Mouse (Mus musculus) kidney, postnatal 25 days (tissue): ENCODE measurements around the gene Ky.

ENCODE experiments used
- DNase-seq, 2 experiments: peaks; one replicate each; pipeline ENCODE4 v3.0.0; 2021; ENCODE audit warnings: mixed read lengths in 2 of 2

Gene Ky

GRCm38 (mm10) chr9:102505700-102506585 is at the start of gene Ky:
Gene Ky, plus strand, starts transcription at chr9:102505750.
- DNase-seq: peak in 1 of 2 experiments; percentile 5

DNA sequence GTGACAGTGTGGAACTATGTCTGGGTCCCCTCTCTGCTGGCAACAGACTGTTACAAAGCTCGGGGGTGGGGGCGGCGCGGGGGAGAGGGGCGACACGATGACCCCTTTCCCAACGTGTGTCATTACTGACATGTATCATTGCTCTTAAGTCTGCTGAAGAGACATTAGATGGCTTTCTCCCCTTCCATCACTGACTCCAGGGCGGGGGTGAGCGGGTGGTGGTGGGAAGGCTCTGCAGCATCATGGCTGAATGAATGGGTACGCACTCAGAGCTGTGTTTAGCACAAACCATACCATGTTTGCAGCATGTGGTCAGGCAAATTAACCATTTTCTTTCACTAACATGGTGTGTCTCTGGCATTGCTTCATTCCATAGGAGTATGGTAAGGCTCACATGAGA is 43.3 kb upstream of the Ky start:
- DNase-seq: no peak

GRCm38 (mm10) chr9:102465044-102465443 is 40.5 kb upstream of the Ky start:
- DNase-seq: no peak

DNA sequence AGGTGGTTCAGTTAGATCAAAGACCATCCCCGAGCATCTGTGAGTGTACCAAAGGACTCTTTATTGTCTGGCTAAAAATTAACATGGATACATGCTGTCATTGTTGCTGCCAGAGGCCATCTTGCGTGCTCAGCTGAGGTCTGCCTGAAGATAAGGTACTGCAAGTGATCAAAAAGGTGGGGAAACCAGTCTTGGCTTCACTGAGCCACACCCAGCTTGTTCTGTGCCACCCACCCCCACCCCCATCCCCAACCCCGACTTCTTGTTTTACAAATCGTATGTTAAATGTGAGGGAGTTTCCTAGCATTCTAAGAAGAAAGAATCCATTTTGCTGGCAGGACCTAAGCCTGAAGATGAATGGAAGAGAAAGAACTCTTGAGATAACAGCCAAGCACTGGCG is 39.8 kb upstream of the Ky start:
- DNase-seq: no peak

- DNase-seq: no peak
Observed at GRCm38 (mm10) chr9:102470076-102470819, 35.3 kb upstream of the Ky start.

- no peak for DNase-seq
Observed at GRCm38 (mm10) chr9:102477767-102478450, 27.6 kb upstream of the Ky start.

- DNase-seq: no peak
Observed at GRCm38 (mm10) chr9:102478451-102478835, 27.1 kb upstream of the Ky start.

- peak in 1 of 2 experiments; percentile 14 for DNase-seq
Observed at GRCm38 (mm10) chr9:102479022-102479421, 26.5 kb upstream of the Ky start.

GRCm38 (mm10) chr9:102492031-102492795 is 13.3 kb upstream of the Ky start:
- DNase-seq: no peak

- no peak for DNase-seq
Observed at GRCm38 (mm10) chr9:102493044-102493443, 12.5 kb upstream of the Ky start.

- no peak for DNase-seq
Observed at GRCm38 (mm10) chr9:102493916-102494315, 11.6 kb upstream of the Ky start.

DNA sequence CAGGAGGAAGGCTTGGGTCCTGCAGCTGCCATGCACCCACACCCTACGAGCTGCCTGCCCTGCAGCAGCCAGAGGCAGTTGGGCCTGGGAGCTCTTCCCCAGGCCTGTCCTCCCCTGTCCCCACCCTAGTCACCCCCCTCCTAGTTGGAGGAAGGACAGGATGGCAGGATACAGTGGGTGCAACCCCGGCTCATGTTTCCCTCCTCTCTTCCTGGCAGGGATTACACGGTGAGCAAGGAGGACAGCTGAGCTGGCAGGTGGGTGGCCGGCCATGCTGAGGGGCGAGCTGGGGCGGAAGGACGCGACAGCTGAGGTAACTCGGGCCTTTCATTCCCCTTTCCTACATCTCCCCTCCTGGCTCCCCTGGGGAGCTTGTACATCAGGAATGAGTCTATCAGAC is 11.1 kb upstream of the Ky start:
- no peak for DNase-seq

GRCm38 (mm10) chr9:102495266-102495665 is 10.3 kb upstream of the Ky start:
- no peak for DNase-seq

DNA sequence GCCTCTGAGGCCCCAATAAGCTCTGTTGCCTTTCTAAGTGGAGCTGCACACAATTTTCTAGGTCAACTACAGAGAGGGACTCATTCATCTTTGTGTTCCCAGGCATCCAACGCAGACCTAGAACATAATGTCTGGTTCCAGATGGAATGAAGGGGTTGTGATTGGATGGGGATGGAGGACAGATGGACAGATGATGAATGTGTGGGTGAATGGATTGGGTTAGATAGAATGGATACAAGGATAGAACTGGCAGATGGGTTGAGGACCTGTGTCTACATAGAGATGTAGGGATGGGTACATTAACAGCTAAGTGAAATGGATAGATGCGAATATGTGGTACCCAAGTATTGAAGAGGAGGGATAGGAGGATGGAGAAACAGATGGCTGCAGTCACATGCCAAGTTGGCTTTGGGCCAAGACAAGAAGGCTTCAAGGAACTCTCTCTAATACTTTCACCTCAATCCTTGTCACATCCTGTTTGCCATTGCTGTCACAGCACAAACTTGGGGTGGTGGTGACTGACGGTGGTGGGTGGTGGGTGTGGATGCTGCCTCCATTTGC is 9.0 kb upstream of the Ky start:
- no peak for DNase-seq

- DNase-seq: peak in 1 of 2 experiments; percentile 50
Observed at GRCm38 (mm10) chr9:102497089-102497690, 8.4 kb upstream of the Ky start.

DNA sequence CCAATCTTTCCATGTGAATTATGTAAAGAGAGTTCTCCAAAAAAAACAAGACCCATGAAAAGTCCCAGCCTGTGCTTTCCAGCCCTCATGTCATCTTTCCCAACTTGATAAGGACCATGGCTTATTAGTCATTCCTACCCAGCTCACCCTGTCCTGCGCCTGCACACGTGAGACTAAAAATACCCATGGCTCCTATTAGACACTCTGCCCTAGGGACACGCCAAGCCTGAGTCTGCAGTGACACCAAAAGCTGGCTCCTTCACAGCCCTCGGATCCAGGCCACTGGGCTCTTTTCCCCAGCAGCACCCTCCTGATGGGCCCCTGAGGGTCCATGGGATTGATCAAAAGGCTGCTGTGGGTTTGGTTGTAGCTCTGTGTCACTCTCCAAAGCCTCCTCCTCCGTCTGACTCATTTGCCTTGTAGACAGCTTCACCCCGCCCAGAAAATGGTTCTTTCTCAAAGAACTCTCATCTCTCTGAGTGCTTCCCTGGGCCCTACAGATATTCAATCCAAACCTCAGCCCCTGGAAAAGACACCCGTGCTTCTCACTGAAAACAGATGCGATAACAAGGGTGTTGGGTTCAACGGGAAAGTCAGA is 7.6 kb upstream of the Ky start:
- DNase-seq: no peak

GRCm38 (mm10) chr9:102498701-102499100 is 6.8 kb upstream of the Ky start:
- no peak for DNase-seq

DNA sequence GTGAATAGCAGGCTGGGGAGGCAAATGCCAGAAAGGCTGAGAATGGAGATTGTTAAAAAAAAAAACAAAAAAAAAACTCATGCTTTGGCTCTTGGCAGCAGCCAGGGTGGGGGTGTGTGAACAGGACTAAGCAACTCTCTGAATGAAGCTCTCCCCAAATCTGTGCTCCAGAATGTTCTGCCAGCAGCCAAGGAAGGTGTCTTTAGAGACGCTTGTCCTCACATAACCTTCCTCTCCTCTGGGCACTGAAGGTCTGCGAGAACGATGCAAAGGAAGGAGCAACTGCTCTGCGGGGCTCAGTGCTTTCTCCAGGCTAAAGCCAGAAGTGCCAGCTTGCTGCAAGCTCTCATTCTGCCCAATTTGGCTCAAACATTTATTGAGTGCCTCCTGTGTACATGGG is 6.3 kb upstream of the Ky start:
- DNase-seq: no peak

DNA sequence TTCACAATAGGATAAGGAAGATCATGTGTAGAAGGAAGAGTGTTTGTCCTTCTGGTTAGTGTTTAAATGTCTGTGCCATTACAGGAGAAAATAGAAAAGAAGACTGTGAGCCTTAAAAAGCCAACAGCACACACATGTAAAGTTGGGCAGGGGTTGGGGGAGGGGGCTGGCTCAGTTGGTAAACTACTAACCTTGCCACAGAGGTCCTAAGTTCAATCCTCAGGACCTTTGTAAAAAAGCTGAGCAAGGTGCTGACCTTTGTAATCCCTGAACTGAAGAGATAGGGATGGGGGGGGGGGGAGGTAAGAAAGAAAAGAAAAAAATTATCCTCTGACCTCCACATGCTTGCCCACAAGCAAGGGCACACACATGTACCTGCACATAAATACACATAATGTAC is 5.8 kb upstream of the Ky start:
- peak in 1 of 2 experiments; percentile 12 for DNase-seq

DNA sequence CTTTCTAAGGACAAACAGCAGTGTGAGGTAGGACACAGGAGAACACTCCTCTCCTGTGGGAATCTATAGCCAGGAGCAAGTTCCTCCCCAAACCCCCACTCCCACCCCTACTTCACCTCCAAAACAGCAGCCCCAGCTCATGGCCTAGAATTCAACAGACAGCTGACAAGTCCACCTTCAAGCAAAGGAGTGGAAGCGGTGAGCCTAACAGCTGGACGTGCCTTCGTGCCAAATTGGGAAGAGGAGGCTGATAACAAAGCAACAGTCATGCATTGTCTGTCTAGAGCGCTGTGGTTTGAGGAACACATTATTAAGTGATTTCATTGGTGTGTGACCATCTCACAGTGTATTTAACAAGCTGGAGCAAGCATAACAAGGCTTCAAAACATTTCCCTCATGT is 4.4 kb upstream of the Ky start:
- no peak for DNase-seq

GRCm38 (mm10) chr9:102502015-102502633 is 3.4 kb upstream of the Ky start:
- DNase-seq: no peak
